Mouse (Mus musculus) CH12.LX (cell line): ENCODE measurements at regions not wholly inside any gene's neighbourhood (a gene's known extent, or its start where the extent isn't known, plus 50 kb on each side); places are given as distances from the start of the nearest gene placed in this dataset.

Experiments used
- DNase-seq: peaks from one replicate; pipeline ENCODE4 v3.0.0-alpha.2; 2013; ENCODE audit errors: extremely low read depth
- H3K27ac ChIP-seq: 2 replicates; pipeline ENCODE4 v1.5.1; 2012; ENCODE audit warnings: low read depth, mild to moderate bottlenecking, control low read depth, moderate library complexity; ENCODE audit not compliant: insufficient read depth
- H3K27me3 ChIP-seq: replicated peaks from 2 replicates; pipeline ENCODE3; 2012; ENCODE audit warnings: inconsistent platforms
- H3K36me3 ChIP-seq, 2 experiments: replicated peaks in 1 of 2; 2 replicates each; pipeline versions ENCODE3 to v1.6.1; 2012; ENCODE audit warnings: inconsistent platforms in 1 of 2, low read length in 1 of 2, mild to moderate bottlenecking in 1 of 2, mixed read lengths in 1 of 2, moderate library complexity in 1 of 2; ENCODE audit not compliant: control insufficient read depth in 1 of 2, insufficient read depth in 1 of 2
- H3K4me1 ChIP-seq, 2 experiments: 2 replicates each; pipeline ENCODE4 v1.6.1; 2012; ENCODE audit warnings: inconsistent platforms in 1 of 2, moderate library complexity in 1 of 2; ENCODE audit not compliant: insufficient read depth in 2 of 2, control insufficient read depth in 1 of 2
- H3K4me2 ChIP-seq: 2 replicates; pipeline ENCODE4 v1.6.1; 2012; ENCODE audit warnings: low read depth, mild to moderate bottlenecking, control low read depth; ENCODE audit not compliant: poor library complexity, insufficient read depth, severe bottlenecking
- H3K4me3 ChIP-seq, 3 experiments: fragments of 150-350 bp in 1 of 3; sonication (generic) in 1 of 3; replicated peaks in 1 of 3; 2 replicates each; pipeline versions ENCODE3 to v1.5.1; 2011 to 2012; ENCODE audit warnings: low read depth in 2 of 3, low read length in 2 of 3, mild to moderate bottlenecking in 2 of 3, moderate library complexity in 2 of 3, control low read depth in 1 of 3, improper control_type of control experiment in 1 of 3, inconsistent platforms in 1 of 3, mixed read lengths in 1 of 3; ENCODE audit not compliant: poor library complexity in 1 of 3
- H3K79me2 ChIP-seq: replicated peaks from 2 replicates; pipeline ENCODE4 v1.6.1; 2012; ENCODE audit warnings: mild to moderate bottlenecking, moderate library complexity; ENCODE audit not compliant: control insufficient read depth, poor library complexity, insufficient read depth, severe bottlenecking; ENCODE audit errors: extremely low read depth
- H3K9ac ChIP-seq: 2 replicates; pipeline ENCODE4 v1.6.1; 2012; ENCODE audit warnings: low read depth, mild to moderate bottlenecking, control low read depth, moderate library complexity; ENCODE audit not compliant: insufficient read depth
- H3K9me3 ChIP-seq: replicated peaks from 2 replicates; pipeline ENCODE3; 2012; ENCODE audit warnings: low read length, inconsistent platforms, mixed read lengths
- ELF1 ChIP-seq: IDR thresholded peaks from 2 replicates; pipeline ENCODE4 v1.6.1; 2014; ENCODE audit warnings: low read depth, mild to moderate bottlenecking, inconsistent platforms, low read length, improper control_type of control experiment
- IRF4 ChIP-seq: IDR thresholded peaks from 2 replicates; pipeline ENCODE4 v1.6.1; 2014; ENCODE audit warnings: low read depth, mild to moderate bottlenecking, inconsistent platforms, low read length, improper control_type of control experiment
- JUN ChIP-seq: IDR thresholded peaks from 2 replicates; pipeline ENCODE4 v1.6.1; 2011; ENCODE audit warnings: low read depth, mild to moderate bottlenecking, low read length, improper control_type of control experiment, moderate library complexity; ENCODE audit not compliant: insufficient read depth
- KAT2A ChIP-seq: IDR thresholded peaks from 2 replicates; pipeline ENCODE4 v1.6.1; 2012; ENCODE audit warnings: low read length, improper control_type of control experiment, inconsistent platforms; ENCODE audit not compliant: insufficient replicate concordance
- MAFK ChIP-seq: IDR thresholded peaks from 2 replicates; pipeline ENCODE4 v1.6.1; 2011; ENCODE audit warnings: low read length, improper control_type of control experiment; ENCODE audit not compliant: insufficient replicate concordance
- MAX ChIP-seq: IDR thresholded peaks from 2 replicates; pipeline ENCODE4 v1.6.1; 2011; ENCODE audit warnings: low read length, improper control_type of control experiment
- POLR2A ChIP-seq: IDR thresholded peaks from 2 replicates; pipeline ENCODE4 v1.6.1; 2011; ENCODE audit warnings: low read depth, mild to moderate bottlenecking, improper control_type of control experiment, low read length
- RAD21 ChIP-seq: IDR thresholded peaks from 2 replicates; pipeline ENCODE4 v1.6.1; 2011; ENCODE audit warnings: low read depth, mild to moderate bottlenecking, low read length, improper control_type of control experiment, moderate library complexity
- SMC3 ChIP-seq: IDR thresholded peaks from 2 replicates; pipeline ENCODE4 v1.6.1; 2011; ENCODE audit warnings: low read depth, low read length, improper control_type of control experiment
- TCF12 ChIP-seq: IDR thresholded peaks from 2 replicates; pipeline ENCODE4 v1.6.1; 2014; ENCODE audit warnings: low read depth, mild to moderate bottlenecking, inconsistent platforms, low read length, improper control_type of control experiment
- ZMIZ1 ChIP-seq: IDR thresholded peaks from 2 replicates; pipeline ENCODE4 v1.6.1; 2012; ENCODE audit warnings: low read depth, mild to moderate bottlenecking, inconsistent platforms, low read length, improper control_type of control experiment
- dilution Hi-C: fragments of 300-500 bp; cut with MboI; formaldehyde crosslinking; loops from 2 replicates; pipeline ENCODE4 v1.14.3; 2020; ENCODE audit warnings: low sequenced_read_pairs; ENCODE audit not compliant: extremely low pct_unique_long_range_greater_than_20kb, extremely low pct_ligation_motif_present
- in situ Hi-C: fragments of 300-500 bp; cut with MboI; formaldehyde crosslinking; loops from 3 replicates; pipeline ENCODE4 v1.14.3; 2019; ENCODE audit warnings: low sequenced_read_pairs, low pct_ligation_motif_present, low pct_unique_long_range_greater_than_20kb, mixed read lengths

DNA sequence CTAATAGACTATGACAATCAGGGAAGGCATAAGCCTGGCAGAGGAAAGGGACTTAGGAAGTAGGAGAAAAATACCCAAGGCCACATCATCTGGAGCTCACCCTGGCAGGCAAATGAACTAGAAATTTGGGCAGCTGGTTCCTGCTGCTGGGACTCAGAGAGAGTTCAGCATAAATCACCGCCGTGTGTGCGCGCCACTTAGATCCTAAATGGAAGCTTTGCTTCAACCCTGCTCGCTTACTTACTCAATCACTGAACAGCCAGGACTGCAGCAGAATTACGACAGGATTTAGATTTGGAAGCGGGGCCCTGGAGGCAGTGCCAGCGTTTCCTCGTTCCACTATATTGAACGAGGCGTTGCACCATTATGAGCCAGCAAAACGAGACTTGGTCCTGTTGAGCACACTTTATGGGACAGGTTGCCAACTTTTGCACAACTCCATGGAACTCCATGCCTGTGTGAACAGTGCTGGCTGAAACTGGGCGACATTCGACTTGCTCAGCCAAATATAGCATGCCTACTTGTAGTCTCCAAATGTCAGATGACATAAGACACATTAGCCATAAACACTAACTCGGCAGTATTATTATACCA is 84.8 kb upstream of the Gnao1 start:
- no peak overlapping the region for H3K27ac ChIP-seq
- dilution Hi-C loops (no loop called here), in situ Hi-C loops (no loop called here)
- TF ChIP-seq RAD21: no peak
- no peak for TF ChIP-seq SMC3
- TF ChIP-seq MAFK: no peak
- TF ChIP-seq ELF1: no peak
- TF ChIP-seq JUN: no peak
- TF ChIP-seq POLR2A: no peak
- no peak overlapping the region for H3K4me3 ChIP-seq
- H3K4me2 ChIP-seq: no peak overlapping the region
- no peaks in the 10 kb centered on the region for H3K9me3 ChIP-seq
- H3K9ac ChIP-seq: no peak overlapping the region
- H3K27me3 ChIP-seq: no peaks in the 10 kb centered on the region
- H3K36me3 ChIP-seq: no peaks in the 10 kb centered on the region
- H3K79me2 ChIP-seq: no peaks in the 10 kb centered on the region
- H3K4me1 ChIP-seq: peaks cover 3 to 19% of the 10 kb centered on the region in 2 experiments; a peak in 2 of 4 replicates
- no peak for DNase-seq

DNA sequence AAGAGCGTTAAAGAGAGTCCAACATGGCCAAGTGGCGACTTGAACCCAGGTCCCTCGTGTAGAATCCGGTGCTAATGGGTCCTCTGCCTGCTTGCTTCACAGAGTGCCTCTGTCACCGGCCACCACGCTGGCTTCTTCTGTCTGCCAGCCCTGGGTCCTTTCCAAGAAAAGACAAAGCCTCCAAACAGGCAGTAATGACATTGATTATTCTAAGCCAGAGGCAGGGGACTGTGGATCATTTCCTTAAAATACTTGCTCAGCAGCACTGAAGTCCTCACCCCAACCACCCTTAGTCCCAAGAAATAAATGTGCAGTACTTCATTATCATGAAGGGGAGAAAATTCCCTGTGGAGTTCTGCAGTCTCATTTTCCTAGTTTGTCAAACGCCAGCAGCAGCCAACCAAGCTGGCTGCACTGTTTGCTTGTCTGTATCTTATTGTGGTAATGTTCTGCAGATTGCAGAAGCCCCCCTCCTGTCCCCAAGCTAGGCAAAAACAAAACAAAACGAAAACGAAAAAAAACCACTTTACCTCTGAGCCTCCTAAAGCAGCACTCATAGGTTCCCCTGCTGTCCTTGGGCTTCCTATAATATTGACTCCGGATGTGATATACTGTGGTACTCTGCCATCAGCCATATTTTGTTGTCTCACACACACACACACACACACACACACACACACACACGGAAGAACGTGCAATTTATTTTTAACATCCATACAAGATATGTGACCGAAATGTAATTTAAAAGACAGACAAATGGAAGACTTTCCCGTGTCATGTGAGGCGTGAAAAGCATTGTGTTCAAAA is 80.4 kb upstream of the Gnao1 start:
- peaks cover 0 to 10% of the 10 kb centered on the region in 2 experiments; a peak in 2 of 4 replicates for H3K4me1 ChIP-seq
- H3K4me3 ChIP-seq: no peak overlapping the region
- peaks cover 4% of the 10 kb centered on the region for H3K9me3 ChIP-seq
- dilution Hi-C loops: no loop called here
- H3K9ac ChIP-seq: no peak overlapping the region
- H3K27me3 ChIP-seq: no peaks in the 10 kb centered on the region
- no peaks in the 10 kb centered on the region for H3K79me2 ChIP-seq
- no peak overlapping the region for H3K27ac ChIP-seq
- H3K36me3 ChIP-seq: no peaks in the 10 kb centered on the region
- no peak overlapping the region for H3K4me2 ChIP-seq
- in situ Hi-C loops: no loop called here
- no peak for DNase-seq
- no peak for TF ChIP-seq KAT2A
- no peak for TF ChIP-seq IRF4
- TF ChIP-seq ZMIZ1: no peak
- no peak for TF ChIP-seq TCF12
- TF ChIP-seq ELF1: no peak
- no peak for TF ChIP-seq MAX
- TF ChIP-seq, all 38 proteins: peak for 0
